Mouse (Mus musculus) urinary bladder, postnatal 36 days (tissue): ENCODE data around the gene Best1.

ENCODE experiments used
- DNase-seq, 2 experiments: peaks; one replicate each; pipeline ENCODE4 v3.0.0; 2022; ENCODE audit warnings: low spot score in 2 of 2, mixed read lengths in 1 of 2

Gene Best1

DNA sequence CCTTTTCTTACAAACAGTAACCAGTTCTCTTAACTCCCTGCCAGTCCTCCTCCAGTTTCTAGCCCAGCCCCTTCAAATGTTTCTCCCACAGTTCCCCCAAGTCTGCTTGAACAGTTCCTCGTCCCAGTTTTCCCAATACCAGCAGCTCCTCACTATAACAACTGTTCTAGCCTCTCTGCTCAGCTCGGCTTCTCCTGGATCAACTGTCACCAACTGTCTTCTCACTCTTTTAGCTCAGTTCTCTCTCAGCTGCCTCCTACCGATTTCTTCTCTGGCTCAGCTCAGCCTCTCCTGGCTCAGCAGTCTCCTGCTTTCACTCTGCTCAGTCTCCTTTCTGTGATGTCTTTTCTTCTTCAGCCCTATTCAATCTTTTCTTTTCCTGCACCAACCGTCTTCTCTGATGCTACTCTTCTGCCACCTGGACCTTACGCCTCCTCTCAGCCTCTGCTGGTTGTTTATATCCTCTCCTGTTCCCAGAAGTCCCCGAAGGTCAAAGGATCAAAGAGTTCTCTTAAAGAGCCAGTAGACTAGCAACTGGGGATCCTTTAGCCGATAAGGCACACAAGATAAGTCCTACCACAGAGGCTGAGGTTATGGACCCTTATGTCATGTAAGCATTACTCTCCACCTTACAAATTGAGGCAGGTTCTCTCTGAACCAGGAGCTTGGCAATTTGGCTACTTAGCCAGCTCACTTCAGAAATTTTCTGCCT, 37.1 kb downstream of the Best1 start:
- DNase-seq = no peak

DNA sequence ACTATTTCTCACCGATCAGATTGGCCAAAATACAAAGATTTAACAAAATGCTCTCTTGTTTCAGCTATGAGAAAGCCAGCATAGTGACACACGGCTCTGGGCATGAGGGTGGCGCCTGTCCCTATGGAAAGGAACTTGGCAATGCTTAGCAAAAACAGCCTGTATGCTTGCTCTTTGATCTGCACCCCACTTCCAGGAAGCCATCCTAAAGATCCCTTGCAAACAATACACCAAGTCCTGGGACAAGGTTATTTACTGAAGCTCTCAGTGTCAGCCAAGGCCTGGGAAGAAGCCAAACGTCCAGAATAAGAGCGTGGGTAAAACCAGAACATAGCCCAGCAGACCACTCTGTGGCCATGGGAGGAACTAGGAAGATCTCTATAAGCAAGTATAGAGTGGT, 40.7 kb downstream of the Best1 start:
- no peak for DNase-seq

DNA sequence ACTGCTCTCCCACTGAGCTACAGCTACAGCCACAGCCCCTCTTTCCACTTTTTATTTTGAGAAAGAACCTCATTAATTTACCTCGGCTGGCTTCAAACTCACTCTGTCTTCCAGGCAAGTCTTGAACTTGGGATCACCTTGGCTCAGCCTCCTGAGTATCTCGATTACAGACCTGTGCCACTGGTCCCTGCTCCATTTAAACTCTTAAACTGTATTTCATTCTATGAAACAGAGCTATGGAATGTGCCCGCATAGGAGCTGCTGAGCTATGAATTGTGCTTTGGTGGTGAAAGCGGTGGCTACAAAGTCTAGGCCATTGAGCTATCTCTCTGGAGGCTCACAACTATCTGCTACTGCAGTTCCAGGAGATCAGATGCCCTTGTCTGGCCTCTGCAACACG, 43.5 kb downstream of the Best1 start:
- no peak for DNase-seq

DNA sequence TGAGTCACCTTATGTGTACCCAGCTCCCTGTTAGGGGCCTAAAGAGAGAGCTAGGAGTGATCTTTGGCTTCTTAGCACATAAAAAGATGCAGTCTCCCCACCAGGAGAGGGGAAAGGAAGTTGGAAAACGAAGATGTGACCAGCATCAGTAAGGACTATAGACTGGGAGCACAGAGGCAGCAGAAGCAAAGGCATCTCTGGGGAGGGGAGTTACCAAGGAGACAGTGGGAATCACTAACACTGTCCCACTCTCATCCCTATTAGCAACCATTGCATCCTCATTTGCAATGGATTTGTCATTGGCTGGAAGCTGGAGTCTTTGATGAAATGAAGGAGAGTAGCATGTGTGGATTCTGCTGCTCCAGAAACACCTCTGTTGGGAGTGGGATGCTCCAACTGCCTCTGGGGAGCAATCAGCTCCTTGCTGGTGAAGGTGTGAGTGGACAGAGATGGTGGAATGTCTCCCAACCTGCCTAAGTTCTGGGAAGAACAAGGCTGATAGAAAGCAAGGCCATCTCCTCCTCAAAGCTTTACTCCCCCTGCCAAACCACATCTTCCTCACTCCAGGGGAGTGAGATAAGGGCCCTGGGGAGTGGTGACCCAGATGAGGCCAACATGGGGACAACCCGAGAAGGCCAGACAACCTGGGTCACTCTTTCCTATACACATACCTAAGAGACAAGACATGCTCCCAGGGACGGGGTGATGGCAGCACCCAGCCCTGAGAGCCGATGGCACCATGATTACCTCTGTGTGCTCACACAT, 44.6 kb downstream of the Best1 start:
- no peak for DNase-seq

DNA sequence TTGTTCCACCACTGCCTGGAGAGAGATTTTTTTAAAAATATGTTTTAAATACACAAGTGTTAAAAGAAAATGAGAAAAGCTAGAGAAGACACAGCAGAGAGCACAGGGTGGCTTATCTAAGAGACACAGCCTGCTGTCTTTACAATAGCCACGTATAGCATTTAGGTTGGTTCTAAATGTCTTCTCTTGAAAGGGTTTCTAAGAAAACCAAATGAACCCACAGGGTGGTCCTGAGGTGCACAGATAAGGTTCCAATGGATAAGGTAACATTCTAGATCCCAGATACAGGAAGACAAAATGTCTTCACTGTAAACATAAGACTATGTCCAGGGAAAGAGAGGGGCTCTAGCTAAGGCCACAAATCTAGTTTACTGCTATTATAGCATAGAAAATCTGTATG, 46.0 kb downstream of the Best1 start:
- no peak for DNase-seq

DNA sequence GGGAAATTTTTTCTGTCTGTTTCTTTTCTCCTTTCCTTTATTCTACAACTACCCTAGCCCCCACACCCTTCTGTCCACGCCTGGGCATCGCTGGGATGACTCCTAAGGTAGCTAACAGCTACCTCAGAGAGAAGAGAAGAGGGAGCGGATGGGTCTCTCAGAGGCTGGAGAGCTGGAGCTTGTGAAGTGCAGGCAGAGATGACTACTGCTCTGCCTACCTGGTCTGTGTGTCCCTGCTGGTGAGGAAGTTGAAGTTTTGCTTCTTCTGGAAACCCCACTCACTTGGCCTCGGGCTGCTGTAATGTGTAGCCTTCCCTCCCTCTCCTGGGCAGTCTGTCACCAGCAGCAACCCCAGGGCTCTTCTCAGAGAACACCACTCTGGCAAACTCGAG, 46.6 kb downstream of the Best1 start:
- DNase-seq = peak; percentile 32

DNA sequence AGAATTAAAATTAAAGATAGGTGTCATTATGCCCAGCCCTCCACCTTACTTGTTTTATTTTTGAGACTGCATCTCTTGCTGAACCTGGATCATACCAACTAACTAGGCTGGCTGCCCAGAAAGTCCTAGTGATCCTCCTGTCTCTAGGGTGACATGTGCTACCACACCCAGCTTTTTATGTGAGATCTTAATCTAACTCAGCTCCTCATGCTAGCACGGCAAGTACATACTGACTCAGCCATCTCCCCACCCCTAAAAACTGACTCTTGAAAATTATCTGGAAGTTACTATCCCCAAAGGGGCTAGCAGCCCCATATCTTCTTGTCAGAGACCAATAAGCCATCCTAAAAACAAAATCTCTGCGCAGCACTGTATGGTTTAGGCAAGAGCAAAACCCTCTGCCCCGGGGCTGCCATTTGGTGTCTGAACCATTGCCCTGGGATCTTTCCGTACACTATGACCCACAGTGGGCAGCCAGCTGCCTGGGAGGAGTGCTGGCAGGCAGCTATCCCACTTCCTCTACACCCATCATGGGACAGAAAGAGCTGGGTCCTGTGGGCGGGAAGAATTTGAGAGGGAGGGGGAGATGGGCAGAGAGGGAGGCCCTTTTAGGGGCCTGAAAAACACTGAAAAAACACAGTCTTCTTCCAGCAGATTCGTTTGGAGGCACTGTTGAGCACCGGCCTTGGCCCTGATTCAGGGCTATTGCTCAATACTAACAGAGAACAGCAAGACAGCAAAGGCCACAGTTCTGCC, 47.2 kb downstream of the Best1 start:
- peak; percentile 79 to 90 for DNase-seq

DNA sequence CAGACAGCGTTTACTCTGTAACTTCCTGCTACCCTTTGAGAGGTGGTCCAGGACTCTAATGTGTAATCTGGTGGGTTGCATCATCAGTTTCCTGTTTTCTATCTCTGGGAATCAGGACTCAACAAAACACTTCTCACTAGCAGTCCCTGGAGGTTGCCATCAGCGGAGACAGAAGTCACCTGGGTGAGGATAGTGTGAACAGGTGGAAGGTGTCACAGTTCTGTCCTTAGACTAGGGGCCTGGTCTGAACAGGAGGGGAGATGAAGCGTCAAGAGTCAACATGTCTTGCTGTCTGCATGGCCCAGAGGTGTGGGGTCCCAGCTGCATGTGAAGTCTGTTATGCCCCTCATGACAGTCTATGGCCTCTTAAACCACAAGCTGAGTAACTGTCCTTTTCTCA, 48.5 kb downstream of the Best1 start:
- no peak for DNase-seq

DNA sequence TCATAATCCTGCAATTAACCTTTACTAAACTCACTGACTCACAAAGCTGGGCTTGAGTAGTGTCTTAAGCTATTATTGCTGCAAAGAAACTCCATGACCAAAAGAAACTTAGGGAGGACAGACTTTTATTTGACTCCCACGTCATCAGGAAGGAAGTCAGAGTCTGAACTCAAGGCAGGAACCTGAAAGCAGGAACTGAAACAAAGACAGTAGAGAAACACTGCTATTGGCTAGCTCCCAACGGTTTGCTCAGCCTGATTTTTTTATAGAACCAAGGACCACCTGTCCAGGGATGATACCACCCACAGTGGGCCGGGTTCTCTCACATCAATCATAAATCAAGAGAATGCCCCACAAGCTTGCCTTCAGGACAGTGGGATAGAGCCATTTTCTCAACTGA, 49.0 kb downstream of the Best1 start:
- no peak for DNase-seq

DNA sequence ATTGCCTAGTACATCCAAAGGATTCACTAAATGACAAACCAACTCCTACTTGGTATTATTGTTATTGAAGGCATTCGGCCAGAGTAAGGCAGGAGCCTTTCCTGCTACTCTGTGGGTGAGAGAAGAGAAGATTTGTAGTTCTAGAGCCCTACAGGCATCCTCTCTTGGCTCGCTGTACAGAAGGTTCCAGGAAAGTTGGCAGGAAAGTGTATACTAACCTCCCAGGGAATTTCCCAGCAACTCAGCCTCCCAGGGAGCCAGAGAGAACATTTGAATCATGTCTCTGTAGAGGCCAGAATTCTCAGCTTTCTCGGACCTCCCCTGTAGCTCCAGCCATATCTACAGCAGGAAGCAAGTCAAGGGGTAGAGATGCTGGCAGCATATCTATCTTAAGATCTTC, 54.4 kb downstream of the Best1 start:
- DNase-seq = peak in 1 of 2 experiments; percentile 51

DNA sequence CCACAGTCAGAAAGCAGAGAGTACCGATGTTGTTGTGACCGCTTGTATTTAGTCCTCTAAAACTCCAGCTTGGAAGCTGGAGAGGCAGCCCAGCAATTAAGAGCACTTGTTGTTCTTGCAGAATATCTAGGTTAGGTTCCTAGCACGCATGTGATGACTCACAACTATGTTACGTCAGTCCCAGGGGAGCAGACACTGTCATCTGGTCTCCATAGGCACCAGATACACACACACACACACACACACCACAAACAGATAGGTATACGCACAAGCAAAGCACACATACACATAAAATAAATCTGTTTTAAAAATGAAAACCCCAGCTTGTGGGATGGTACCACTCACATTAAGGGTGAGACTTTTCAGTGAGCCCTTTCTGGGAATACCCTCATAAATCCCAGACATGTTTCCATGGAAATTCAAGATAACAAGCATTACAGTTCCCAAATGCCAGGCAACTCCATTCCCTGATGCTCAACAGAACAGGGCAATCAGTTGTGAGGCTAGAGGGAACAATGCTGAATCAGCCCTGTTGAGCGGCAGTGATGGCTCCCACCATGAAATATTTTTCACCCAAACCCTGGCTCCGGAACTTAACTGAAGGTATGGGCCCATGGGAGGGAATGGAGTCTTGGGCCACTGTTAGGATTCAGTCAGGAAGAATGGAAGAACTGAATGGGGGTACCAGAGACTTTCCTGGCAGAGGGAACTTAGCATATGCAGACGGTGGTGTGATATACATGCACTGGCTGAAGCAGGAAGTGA, 55.5 kb downstream of the Best1 start:
- DNase-seq = no peak

DNA sequence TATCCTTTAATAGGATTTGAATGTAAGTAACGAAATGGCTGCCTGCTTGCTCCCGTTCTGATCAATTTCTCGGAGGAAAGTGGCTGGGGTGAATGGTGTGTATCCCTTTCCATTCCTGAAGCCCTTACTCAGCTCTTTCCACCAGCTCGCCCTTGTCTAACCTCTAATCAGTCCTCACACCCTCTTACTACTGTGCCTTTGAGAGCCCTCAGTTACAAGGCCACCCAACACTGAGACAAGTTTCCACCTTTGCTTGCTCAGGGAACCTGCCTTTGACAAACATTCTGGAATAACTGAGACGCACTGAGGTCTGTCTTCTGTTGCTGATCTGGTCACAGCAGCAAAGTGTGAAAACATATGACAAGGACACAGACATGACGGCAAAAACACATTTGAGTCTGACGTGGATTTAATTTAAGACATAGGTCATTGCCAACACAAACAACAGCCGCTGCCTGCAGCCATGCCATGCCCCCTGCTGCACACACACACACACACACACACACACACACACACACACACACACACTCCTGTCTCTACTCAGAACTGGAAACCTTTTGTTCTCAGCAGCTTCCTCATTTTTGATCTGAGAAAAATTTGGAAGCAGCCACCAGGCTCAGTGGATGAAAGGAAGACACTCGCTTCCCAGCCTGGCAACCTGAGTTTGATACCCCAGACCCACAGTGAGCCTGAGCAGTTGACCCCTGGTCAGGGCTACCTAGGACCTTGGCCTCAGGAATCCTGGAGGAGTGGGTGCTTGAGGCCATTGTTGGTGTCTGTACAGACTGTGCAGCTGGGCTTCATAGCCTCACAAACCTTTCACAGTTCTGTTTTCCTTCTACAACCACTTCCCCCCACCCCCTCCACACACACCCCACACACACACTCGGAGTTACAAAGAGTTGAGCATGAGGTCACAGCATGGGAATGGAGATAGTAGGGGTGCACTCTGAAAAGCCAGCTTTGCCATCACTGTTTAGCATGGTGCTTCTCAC, 58.6 kb downstream of the Best1 start:
- DNase-seq = no peak

DNA sequence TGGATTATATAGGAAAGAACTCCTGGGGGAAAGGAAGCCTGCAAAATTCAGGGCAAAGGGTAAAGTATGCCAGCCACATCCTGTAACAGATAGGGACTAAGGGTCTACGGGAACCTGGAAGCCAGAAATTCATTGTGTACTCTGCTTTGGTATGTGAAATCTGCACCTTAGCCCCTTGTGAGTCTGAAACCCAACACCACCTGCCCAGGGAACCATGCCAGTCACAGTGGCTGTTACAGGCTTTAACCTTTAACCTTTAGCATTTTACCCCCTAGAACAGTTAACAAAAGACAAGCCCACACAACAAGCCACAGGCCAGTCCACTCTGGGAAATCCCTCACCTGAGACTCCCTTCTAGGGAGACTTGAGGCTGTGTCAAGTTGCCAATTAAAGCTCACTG, 59.6 kb downstream of the Best1 start:
- no peak for DNase-seq

DNA sequence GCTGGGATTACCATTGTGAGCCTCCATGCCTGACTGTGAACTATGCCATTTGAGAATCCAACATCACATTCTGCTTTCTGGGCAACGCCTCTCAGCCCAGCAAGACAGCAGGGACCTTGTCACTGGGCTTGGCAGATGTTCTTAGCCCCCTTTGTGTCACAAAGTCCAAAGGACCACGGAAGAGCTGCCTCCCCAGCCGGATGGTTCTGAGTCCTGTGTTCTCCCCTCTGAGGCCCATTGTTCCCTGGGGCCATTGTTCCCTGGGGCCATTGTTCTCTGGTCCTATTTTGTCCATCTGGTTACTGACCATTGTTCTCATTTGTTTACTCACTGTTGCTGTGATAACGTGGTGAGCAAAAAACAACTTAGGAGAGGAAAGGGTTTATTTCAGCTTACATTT, 60.5 kb downstream of the Best1 start:
- no peak for DNase-seq

DNA sequence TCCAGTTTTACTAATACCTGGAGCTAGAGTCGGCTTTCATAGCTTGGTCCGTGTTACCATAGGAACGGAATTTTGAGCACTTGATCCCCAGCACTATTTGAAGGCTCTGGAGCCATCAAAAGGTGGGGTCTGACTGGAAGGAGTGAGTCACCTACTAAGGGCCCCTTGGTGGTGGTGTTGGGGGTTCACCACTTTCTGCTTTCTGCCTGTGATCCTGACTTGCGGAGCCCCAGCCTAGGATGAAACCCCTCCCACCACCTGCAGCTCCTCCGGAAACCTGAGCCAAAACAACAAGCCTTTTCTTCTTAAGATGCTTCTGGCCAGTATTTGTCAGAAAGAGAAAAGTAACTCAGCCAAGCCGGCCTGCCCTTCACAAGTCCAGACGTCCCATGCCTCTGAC, 61.6 kb downstream of the Best1 start:
- DNase-seq = no peak

DNA sequence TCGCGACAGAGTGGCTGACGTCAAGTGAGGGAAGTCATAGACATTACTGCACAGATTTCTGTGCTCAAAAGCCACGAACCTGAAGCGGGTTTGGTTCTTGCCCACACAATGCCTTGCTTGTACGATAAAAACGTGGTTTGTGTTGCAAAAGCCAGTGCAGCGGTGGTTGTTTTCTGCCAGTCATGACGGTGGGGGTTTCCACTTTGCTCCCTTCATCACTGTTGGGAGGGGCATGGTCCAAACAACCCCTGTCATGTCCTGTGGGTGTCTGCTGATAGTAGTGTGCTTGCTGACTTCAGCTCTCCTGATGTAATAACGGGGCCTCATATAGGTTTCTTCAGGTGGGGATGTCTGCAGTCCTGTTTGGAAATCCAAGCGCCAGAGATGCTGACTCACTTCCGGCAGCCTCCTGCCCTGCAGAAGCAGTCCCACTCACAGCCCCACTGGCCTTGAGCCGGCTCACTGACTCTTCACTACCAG, 62.6 kb downstream of the Best1 start:
- DNase-seq = peak in 1 of 2 experiments; percentile 48

DNA sequence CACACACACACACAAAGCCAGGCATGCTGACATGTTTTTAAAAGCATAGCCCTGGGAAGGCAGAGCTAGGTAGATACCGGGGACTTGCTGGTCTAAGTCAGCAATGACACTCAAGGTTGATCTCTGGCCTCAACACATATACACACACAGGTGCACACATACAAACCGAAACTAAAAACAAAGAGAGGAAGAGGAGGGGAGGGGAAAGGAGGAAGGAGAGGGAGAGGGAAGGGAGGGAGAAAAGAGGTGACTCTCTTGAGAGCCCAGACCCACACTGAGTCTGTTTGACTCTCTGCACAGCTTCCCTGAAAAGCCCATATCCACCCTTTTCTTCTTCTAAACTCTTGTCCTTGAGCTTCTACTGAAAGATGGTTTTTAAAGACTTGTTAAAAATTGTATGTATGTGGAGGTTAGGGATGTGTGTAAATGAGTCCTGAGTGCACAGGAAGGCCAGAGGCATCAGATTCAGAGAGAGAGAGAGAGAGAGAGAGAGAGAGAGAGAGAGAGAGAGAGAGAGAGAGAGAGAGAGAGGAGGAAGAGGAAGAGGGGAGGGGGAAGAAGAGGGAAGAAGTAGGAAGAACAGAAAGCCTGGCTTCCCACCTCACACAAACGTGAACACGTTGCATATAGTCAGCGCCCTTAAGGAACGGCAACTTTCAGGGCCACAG, 63.1 kb downstream of the Best1 start:
- no peak for DNase-seq

DNA sequence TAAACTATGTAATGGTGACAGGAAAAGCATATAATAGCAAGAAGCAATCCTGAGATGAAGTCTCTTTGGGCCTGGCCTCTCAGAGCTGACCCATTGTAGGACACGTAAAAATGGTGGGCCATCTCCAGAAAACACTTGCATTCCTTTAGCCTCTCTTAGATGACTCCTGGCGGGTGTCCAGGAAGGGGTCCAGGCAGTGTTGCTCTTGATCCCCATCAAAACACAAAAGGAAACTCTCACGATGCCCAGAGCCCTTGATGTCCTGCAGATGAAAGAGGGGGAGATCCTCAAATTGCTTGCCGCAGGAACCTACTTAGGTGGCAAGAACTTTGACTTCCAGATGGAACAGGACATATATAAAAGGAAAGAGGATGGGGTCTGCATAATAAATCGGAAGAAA, 64.0 kb downstream of the Best1 start:
- no peak for DNase-seq

DNA sequence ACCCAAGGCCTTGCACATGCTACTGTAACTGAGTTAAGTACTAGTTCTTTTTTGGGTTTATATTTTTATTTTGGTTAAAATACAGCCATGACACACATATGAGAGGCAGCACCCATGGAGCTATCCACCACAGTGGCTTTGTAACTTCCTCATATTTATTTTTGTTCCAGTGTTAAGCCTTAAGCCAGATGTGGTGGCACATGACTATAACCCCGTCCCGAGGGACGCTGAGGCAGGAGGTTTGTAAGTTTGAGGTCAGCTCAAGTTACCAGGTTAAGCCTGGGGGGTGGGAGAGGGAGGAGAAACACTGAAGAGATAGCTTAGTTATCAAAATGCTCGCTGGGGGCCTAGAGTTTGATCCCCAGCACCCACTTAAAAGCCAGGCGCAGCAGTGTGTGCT, 64.9 kb downstream of the Best1 start:
- DNase-seq = no peak
